ENCODE assay signal across 8 mouse cellular contexts in the genomic region with DNA sequence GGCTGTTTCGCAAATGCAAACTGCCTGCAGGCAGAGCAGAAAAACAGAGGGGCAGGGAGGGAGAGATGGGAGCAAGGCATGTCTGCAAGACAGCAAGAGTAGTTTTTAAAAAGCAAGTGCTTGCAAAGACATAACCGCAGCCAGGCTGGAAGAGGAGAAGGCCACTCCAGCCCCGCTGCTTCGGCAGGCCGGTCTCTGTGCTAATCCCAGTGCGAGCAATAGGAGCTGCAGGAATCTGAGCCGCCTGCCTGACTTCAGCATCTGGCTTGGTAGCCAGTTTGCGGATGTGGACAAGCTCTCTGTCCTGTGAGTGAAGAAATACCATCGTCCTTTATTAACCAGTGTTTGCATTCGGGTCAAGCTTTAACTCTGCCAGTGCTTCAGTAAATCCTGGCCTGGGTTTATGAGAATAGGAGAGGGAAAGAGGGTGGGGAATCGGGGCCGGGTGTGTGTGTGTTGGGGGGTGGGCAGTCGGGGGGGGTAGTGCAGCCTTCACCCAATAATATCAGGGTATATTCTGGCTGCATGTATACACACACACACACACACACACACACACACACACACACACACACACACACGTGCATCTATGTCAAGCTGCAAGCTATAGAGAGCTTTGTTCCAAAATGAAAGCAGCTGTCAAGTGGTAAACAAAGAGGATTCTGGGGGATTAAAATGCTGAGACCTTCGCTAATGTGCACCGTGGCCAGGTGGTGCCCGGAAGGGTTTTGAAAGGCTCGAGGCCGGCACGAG.
A peak's percentile ranks its signal among the peaks of the same experiment; 100 is the strongest.
DNase-seq lines count a peak whose midpoint lies in the region; ATAC-seq and TF ChIP-seq lines count a peak whose summit lies in the region.

No protein-coding gene starts in this region.

- TF ChIP-seq POLR2A in brain, embryonic 14.5 days (IDR thresholded peaks at IDR 0.05; ENCODE audit: borderline replicate concordance, extremely low read depth, insufficient read depth, insufficient read length, poor library complexity, severe bottlenecking), result peak; percentile 26; the same call in 1 of the 2 replicates

- DNase-seq in heart, adult 9 months (ENCODE audit: low spot score in 2 of 2), result no peak
- DNase-seq in brain, embryonic 14.5 days (ENCODE audit: low read depth), result peak; percentile 83
- peak; percentile 20 to 60 for DNase-seq in gastrocnemius, postnatal 4 days (ENCODE audit: low spot score in 2 of 2)
- peak; percentile 74 for DNase-seq in limb, embryonic 10.5 days (ENCODE audit: low spot score)
- DNase-seq in neural tube, embryonic 11.5 days (ENCODE audit: low spot score), result peak; percentile 71
- no peak for DNase-seq in layer of hippocampus, postnatal 25 days (ENCODE audit: extremely low spot score in 1 of 2, low spot score in 1 of 2)

- ATAC-seq in heart, embryonic 12.5 days (ENCODE audit: insufficient number of reproducible peaks, low FRiP score), result no peak
- no peak for ATAC-seq in neural tube, embryonic 11.5 days (ENCODE audit: insufficient read depth, low FRiP score, low TSS enrichment)
- no peak for ATAC-seq in megakaryocyte progenitor cell, adult 5-6 weeks (replicated peaks; ENCODE audit: poor library complexity)

- TF ChIP-seq CTCF in brain, embryonic 14.5 days (IDR thresholded peaks at IDR 0.05; ENCODE audit: borderline replicate concordance, extremely low read depth, insufficient read depth, insufficient read length), result no peak

- H3K4me1 ChIP-seq in heart, embryonic 12.5 days (replicated peaks), result peaks cover 4% of the 10 kb centered on the region; the same call in 1 of the 2 replicates
- H3K4me1 ChIP-seq in limb, embryonic 10.5 days, result peaks cover 24% of the 10 kb centered on the region
- H3K4me1 ChIP-seq in neural tube, embryonic 11.5 days (ENCODE audit: control insufficient read depth, insufficient read depth, low read length), result peaks cover 2% of the 10 kb centered on the region; the same call in 1 of the 2 replicates

- WGBS in heart, embryonic 12.5 days, result 17% methylated on average over 20 of the region's 20 CpGs
- whole genome bisulfite sequencing in limb, embryonic 10.5 days, result 12% methylated on average over 20 of the region's 20 CpGs
- 10% methylated on average over 20 of the region's 20 CpGs for WGBS in neural tube, embryonic 11.5 days

- H3K9me3 ChIP-seq in heart, embryonic 12.5 days (replicated peaks), result no peaks in the 10 kb centered on the region
- H3K9me3 ChIP-seq in limb, embryonic 10.5 days (replicated peaks), result no peaks in the 10 kb centered on the region
- H3K9me3 ChIP-seq in neural tube, embryonic 11.5 days (ENCODE audit: control insufficient read depth, low read length), result no peaks in the 10 kb centered on the region

- H3K9ac ChIP-seq in heart, embryonic 12.5 days, result 0 out of 2 replicates have a peak overlapping the region, but pooled peaks have one; percentile 5
- peak overlapping the region; percentile 12 for H3K9ac ChIP-seq in neural tube, embryonic 11.5 days (ENCODE audit: low read length)

- H3K4me3 ChIP-seq in heart, embryonic 12.5 days, result peak overlapping the region; percentile 10; the same call in 1 of the 2 replicates
- H3K4me3 ChIP-seq in limb, embryonic 10.5 days, result peak overlapping the region; percentile 37
- H3K4me3 ChIP-seq in neural tube, embryonic 11.5 days (ENCODE audit: low read depth, low read length), result no peak overlapping the region

- H3K36me3 ChIP-seq in heart, embryonic 12.5 days, result no peaks in the 10 kb centered on the region
- H3K36me3 ChIP-seq in limb, embryonic 10.5 days, result no peaks in the 10 kb centered on the region
- H3K36me3 ChIP-seq in neural tube, embryonic 11.5 days (ENCODE audit: control insufficient read depth, insufficient read depth, low read length), result no peaks in the 10 kb centered on the region

- peak overlapping the region; percentile 51 for H3K4me2 ChIP-seq in heart, embryonic 12.5 days
- H3K4me2 ChIP-seq in neural tube, embryonic 11.5 days (ENCODE audit: low read depth), result peak overlapping the region; percentile 27

- no peak overlapping the region for H3K27ac ChIP-seq in heart, embryonic 12.5 days (ENCODE audit: poor library complexity, severe bottlenecking)
- peak overlapping the region; percentile 88 for H3K27ac ChIP-seq in limb, embryonic 10.5 days
- H3K27ac ChIP-seq in neural tube, embryonic 11.5 days (ENCODE audit: low read depth, low read length), result peak overlapping the region; percentile 45

- H3K27me3 ChIP-seq in heart, embryonic 12.5 days (replicated peaks), result peaks cover 6% of the 10 kb centered on the region; the same call in 1 of the 2 replicates
- H3K27me3 ChIP-seq in limb, embryonic 10.5 days (ENCODE audit: low read depth, poor library complexity, severe bottlenecking), result peaks cover 42% of the 10 kb centered on the region
- no peaks in the 10 kb centered on the region for H3K27me3 ChIP-seq in neural tube, embryonic 11.5 days (ENCODE audit: control insufficient read depth, insufficient read depth, low read length)

Comparison
In these comparisons a context has a peak if more than half of its experiments do, and no peak if none do; other contexts are left out.
1. DNase-seq: peak in brain, embryonic 14.5 days (single experiment), gastrocnemius, postnatal 4 days (2 of 2), limb, embryonic 10.5 days (single experiment) and neural tube, embryonic 11.5 days (single experiment); none in heart, adult 9 months (0 of 2) and layer of hippocampus, postnatal 25 days (0 of 2).